In the genomic region with DNA sequence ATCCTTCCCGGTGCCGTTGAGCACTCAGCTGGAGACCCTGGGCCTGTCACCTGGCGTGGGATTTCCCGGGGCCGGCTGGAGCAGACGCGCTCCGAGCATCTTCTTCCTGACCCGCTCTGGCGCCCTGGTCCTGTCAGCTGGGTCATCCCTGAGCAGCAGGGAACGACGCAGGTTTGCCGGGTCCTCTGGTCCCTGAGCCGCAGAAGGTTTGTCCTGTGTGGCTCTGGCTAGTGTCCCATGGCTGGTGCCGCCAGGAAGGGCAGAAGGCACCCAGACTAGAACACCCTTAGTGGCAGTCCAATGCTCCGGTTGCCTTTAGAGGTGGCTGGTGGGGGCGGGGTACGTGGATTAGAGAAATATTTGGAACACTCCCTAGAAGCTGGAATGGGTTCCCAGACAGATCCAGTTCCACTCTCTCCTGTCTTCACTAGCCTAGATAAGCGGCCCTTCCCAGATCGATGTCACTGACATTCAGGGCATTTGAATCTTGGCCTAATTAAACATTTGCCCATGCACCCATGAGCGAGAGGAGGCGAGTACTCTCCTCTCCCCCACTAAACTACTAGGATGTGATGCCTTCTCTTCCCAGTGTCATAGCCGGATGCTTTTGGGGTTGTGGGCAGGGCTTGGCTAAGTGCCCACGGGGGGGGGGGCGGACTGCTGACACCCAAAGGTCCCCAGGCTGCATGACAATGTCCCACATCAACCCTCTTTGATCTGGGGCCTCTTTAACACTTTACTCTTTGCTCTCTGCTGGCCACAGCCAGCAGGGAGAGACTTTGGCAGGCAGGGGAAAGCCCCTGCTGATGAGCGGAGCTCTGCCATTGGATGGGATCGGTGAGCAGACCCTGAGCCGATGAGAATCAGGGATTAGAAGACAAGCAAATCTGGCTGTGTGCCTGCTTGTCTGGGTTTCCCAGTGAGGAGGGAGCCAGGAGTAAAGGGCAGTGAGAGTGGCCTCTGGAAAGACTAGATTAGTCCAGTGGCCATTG, we compare ENCODE assay signal across 9 mouse cellular contexts. TPM values are rescaled to one million over a fixed set of nuclear protein-coding genes. Genes with fewer than 3 reads are reported as not detected.
DNase-seq lines count a peak whose midpoint lies in the region; ATAC-seq and TF ChIP-seq lines count a peak whose summit lies in the region.
"Had no signal": no experiment of that assay in that cellular context is flagged by ENCODE, and none has a peak within 500 bp of the region (broad histone marks: within the 10 kb centered on the region; RNA-seq: fewer than 3 reads in every experiment).

No protein-coding gene starts in this region.

- H3K4me2 ChIP-seq in midbrain, embryonic 12.5 days (replicated peaks): peak overlapping the region; percentile 88
- peak overlapping the region; percentile 85 for H3K4me2 ChIP-seq in stomach, postnatal 0 days (replicated peaks; ENCODE audit: low read depth)

- peak; percentile 64 for DNase-seq in embryo, embryonic 10 days (ENCODE audit: low spot score)
- no peak for DNase-seq in embryo, embryonic 9.5 days (ENCODE audit: extremely low spot score)
- peak; percentile 76 for DNase-seq in ZHBTc4 (ENCODE audit: low read depth, low spot score)
- DNase-seq in heart, postnatal 10 days: peak; percentile 43 to 46
- DNase-seq in kidney, postnatal 36 days: peak; percentile 42 to 62
- no peak for DNase-seq in stomach, postnatal 0 days (ENCODE audit: low spot score)

- H3K4me3 ChIP-seq in embryonic fibroblast, embryonic 13.5 days (ENCODE audit: insufficient read depth, low read length): peak overlapping the region; percentile 37
- H3K4me3 ChIP-seq in midbrain, embryonic 12.5 days: peak overlapping the region; percentile 54
- H3K4me3 ChIP-seq in stomach, postnatal 0 days (ENCODE audit: low read depth, low read length): peak overlapping the region; percentile 43

- TF ChIP-seq CTCF in embryonic fibroblast, embryonic 13.5 days (IDR thresholded peaks at IDR 0.05; ENCODE audit: borderline replicate concordance, insufficient read depth, low read length): no peak
- no peak for TF ChIP-seq CTCF in stomach, postnatal 0 days (IDR thresholded peaks at IDR 0.05; ENCODE audit: low read depth)

- peak overlapping the region; percentile 65 for H3K9ac ChIP-seq in midbrain, embryonic 12.5 days (replicated peaks)
- peak overlapping the region; percentile 53 for H3K9ac ChIP-seq in stomach, postnatal 0 days (ENCODE audit: low read length)

- peaks cover 26% of the 10 kb centered on the region; the same call in 1 of the 2 replicates for H3K27me3 ChIP-seq in midbrain, embryonic 12.5 days
- H3K27me3 ChIP-seq in stomach, postnatal 0 days (ENCODE audit: control insufficient read depth, insufficient read depth, low read length): no peaks in the 10 kb centered on the region

- H3K9me3 ChIP-seq in midbrain, embryonic 12.5 days: no peaks in the 10 kb centered on the region
- no peaks in the 10 kb centered on the region for H3K9me3 ChIP-seq in stomach, postnatal 0 days (ENCODE audit: control insufficient read depth, low read length)

- TF ChIP-seq POLR2A in embryonic fibroblast, embryonic 13.5 days (IDR thresholded peaks at IDR 0.05; ENCODE audit: low read depth, low read length): no peak

- peak; percentile 50; the same call in 1 of the 2 replicates for ATAC-seq in midbrain, embryonic 12.5 days (ENCODE audit: low FRiP score, low read depth)
- peak; percentile 15 for ATAC-seq in stomach, postnatal 0 days (ENCODE audit: low FRiP score, low TSS enrichment)

- TF ChIP-seq EP300 in stomach, postnatal 0 days (optimal IDR thresholded peaks at IDR 0.05): no peak

- intact Hi-C loops in heart, postnatal 10 days (cut with DNase I): loop anchor here (2.0 to 5.0 kb wide), 2 partner anchors 44 to 96 kb away; no protein-coding TSS in a partner anchor

- no peaks in the 10 kb centered on the region for H3K36me3 ChIP-seq in midbrain, embryonic 12.5 days
- H3K36me3 ChIP-seq in stomach, postnatal 0 days (ENCODE audit: control insufficient read depth, insufficient read depth, low read length): no peaks in the 10 kb centered on the region

- 1% methylated on average over 28 of the region's 28 CpGs for WGBS in midbrain, embryonic 12.5 days
- WGBS in stomach, postnatal 0 days: 2% methylated on average over 28 of the region's 28 CpGs

- H3K27ac ChIP-seq in embryonic fibroblast, embryonic 13.5 days (ENCODE audit: insufficient read depth, low read length): no peak overlapping the region
- peak overlapping the region; percentile 71 for H3K27ac ChIP-seq in midbrain, embryonic 12.5 days (replicated peaks)
- H3K27ac ChIP-seq in stomach, postnatal 0 days (replicated peaks): no peak overlapping the region; the same call in 1 of the 2 replicates

- no peaks in the 10 kb centered on the region for H3K4me1 ChIP-seq in embryonic fibroblast, embryonic 13.5 days (ENCODE audit: control insufficient read depth, insufficient read depth, low read length)
- peaks cover 27% of the 10 kb centered on the region for H3K4me1 ChIP-seq in midbrain, embryonic 12.5 days
- no peaks in the 10 kb centered on the region; the same call in 1 of the 2 replicates for H3K4me1 ChIP-seq in stomach, postnatal 0 days (replicated peaks; ENCODE audit: control insufficient read depth, insufficient read depth)

RNA-seq across cellular contexts. Expression of a gene that starts 0.8 kb away (rescaled TPM):
- polyA plus RNA-seq in embryonic fibroblast, embryonic 13.5 days (2011; ENCODE audit: insufficient read length, low read depth, missing spikeins): not detected in 2 replicates
- total RNA-seq in heart, postnatal 10 days (2021): 1 to 10 TPM; 4.5 to 4.6 TPM
- polyA plus RNA-seq in midbrain, embryonic 12.5 days (2016; fragmentation: Nextera tagmentation; extraction: Ambion mirVana): 4.1 and 4.4 TPM in 2 replicates
- 3.0 and 4.1 TPM in 2 replicates for polyA plus RNA-seq in stomach, postnatal 0 days (2015; fragmentation: Nextera tagmentation; extraction: Ambion mirVana)

RNA-seq across cellular contexts. Expression of a gene that starts 23.6 kb away (rescaled TPM):
- 69.0 and 70.7 TPM in 2 replicates for polyA plus RNA-seq in embryonic fibroblast, embryonic 13.5 days (2011; ENCODE audit: insufficient read length, low read depth, missing spikeins)
- total RNA-seq in heart, postnatal 10 days (2021): 100 to 1,000 TPM; 254 to 262 TPM
- 86.8 and 99.4 TPM in 2 replicates for polyA plus RNA-seq in midbrain, embryonic 12.5 days (2016; fragmentation: Nextera tagmentation; extraction: Ambion mirVana)
- polyA plus RNA-seq in stomach, postnatal 0 days (2015; fragmentation: Nextera tagmentation; extraction: Ambion mirVana): 92.3 and 97.4 TPM in 2 replicates

RNA-seq across cellular contexts. Expression of a gene that starts 45.5 kb away (rescaled TPM):
- polyA plus RNA-seq in embryonic fibroblast, embryonic 13.5 days (2011; ENCODE audit: insufficient read length, low read depth, missing spikeins): not detected in 2 replicates
- total RNA-seq in heart, postnatal 10 days (2021): not detected
- polyA plus RNA-seq in midbrain, embryonic 12.5 days (2016; fragmentation: Nextera tagmentation; extraction: Ambion mirVana): not detected in 2 replicates
- polyA plus RNA-seq in stomach, postnatal 0 days (2015; fragmentation: Nextera tagmentation; extraction: Ambion mirVana): not detected in 2 replicates
- total RNA-seq: heart, postnatal 36 days had no signal

Comparison
In these comparisons a context has a peak if more than half of its experiments do, and no peak if none do; other contexts are left out.
1. DNase-seq: peak in embryo, embryonic 10 days (single experiment), ZHBTc4 (single experiment), heart, postnatal 10 days (2 of 2) and kidney, postnatal 36 days (2 of 2); none in embryo, embryonic 9.5 days (single experiment) and stomach, postnatal 0 days (single experiment).
2. Peak in every context shown above with its lines, with median percentiles within 50 percentile points of each other: H3K4me3 ChIP-seq.